Mouse (Mus musculus) small intestine, adult 2 months (tissue): ENCODE measurements around the gene Cracr2a.

Experiments
- CTCF ChIP-seq: fragments of 200-500 bp; IDR thresholded peaks from 2 replicates; pipeline ENCODE4 v1.5.1; 2012; ENCODE audit warnings: low read depth, mild to moderate bottlenecking, control low read depth, inconsistent platforms, low read length, moderate library complexity, mixed read lengths; ENCODE audit not compliant: insufficient replicate concordance, insufficient read length; ENCODE audit errors: extremely low read depth
- POLR2A ChIP-seq: fragments of 200-500 bp; IDR thresholded peaks from 2 replicates; pipeline ENCODE4 v1.6.1; 2012; ENCODE audit warnings: low read depth, mild to moderate bottlenecking, control low read depth, inconsistent platforms, low read length, moderate library complexity

- TF ChIP-seq POLR2A (no peak), CTCF (no peak)
Measured at GRCm38 (mm10) chr6:127521176-127521575, 40.0 kb upstream of the Cracr2a start.
